Mouse (Mus musculus): ENCODE data around the gene Chst11.

Chst11 gene

DNA sequence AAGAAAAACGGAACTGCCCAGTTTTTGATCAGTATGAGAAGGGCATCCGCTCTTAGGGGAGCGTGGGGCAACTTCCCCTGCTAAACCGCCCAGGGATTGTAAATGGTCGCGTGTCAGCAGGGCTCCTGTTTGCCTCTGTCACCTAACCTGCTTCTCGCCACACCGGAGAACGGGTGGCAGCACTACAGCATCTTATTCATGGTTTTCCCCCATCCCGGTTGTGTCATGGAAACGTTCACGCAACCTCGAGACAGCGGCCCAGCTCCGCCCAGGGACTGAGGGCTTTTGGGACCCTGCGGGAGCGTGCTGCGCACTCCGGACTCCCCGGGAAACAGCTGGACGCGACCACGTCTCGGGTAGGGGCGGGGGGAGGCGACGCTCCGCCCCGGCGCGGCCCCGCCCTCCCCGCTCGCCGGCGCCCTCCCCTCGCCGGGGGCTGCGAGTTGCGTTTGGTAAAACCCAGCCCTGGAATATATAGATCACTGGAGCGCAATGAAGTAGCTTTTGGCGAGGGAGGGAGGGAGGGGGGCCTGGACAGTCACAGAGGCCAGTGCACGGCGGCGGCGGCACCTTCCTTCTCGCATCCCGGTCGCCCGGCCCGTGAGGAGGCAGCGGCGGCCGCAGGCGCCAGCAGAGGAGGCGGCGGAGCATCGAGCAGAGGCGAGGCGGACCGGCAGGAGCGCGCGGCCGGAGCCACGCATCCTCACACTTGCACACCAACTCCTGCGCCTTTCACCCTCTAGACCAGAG lies at the start of gene Chst11:
Gene Chst11, plus strand, starts transcription at position 549 of the 750 bp plus-strand sequence.
- DNase-seq = peak; percentile 79

DNA sequence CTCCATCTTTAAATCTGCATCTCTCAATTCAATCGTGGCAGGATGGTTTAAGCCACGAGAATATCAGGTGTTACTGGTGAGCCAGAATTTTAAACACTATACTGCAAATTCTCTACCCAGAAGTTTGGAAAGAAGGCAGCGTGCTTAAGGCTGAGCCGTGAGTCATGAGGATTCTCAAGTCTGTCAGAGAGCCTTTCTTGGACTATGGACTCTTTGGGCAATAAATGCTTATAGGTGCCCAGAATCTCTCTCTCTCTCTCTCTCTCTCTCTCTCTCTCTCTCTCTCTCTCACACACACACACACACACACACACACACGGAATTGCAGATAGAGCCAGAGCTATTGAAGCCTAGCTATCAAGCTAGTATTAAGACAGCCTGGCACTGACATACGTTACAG lies 49.5 kb upstream of the Chst11 start:
- no peak for DNase-seq

DNA sequence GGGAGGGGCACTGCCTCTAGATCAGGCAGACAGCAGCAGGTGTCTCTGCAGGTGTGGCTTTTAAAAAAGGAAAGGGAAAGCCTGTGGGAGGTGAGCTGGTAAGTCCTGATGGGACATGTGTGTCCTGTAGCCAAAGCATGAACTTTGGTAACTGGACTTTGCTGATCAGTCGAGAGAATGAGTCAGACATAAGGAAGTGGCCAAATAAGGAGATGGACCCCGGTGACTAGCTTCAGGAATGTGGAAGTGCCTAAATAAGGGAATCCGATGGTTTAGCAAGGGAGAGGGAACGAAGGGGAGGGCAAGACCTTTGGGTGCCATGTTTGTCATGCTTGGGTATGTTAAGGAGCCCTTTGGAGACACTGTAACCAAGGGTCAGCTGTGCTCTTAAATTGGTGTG lies 31.9 kb upstream of the Chst11 start:
- no peak for DNase-seq

DNA sequence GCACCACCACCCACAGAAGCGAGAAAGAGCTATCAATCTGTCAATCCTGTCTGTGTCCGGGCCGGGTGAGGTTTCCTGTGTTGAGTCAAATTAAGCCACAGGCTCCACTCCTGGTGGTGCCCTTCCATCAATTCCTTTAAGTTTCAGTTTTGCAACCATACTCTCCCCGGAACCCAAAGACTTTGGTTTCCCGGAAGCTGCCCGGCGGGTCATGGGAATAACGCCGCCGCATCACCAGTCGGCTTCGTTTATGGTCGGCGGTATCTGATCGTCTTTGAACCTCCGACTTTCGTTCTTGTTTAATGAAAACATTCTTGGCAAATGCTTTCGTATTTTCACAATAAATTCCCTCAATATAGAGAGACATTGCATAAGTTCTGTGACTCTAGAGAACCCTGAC lies 30.2 kb upstream of the Chst11 start:
- no peak for DNase-seq

DNA sequence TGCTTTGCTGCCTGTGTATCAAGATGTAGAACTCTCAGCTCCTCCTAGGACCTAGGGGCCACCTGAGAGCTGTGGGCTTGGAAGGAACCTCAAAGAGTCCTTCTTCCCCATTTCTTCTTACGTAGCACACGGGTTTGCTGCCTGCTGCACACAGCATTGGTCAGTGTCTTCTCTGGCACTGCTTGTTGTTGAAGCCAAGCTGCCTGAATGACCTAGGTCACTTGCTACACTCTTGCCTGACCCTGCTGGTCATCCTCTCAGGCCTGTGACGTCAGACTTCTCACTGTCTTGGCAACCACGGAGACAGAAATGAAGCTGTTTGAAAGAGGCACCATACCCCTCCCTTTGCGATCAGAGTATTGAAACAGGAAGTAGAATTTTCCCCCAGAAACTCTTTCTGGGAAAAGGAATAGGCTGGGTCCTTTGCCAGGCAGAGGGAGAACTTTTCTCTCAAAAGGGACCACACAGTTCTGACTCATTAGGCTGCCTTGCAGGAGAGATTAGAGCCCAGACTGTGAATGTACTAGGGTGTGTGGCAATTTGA lies 27.0 kb upstream of the Chst11 start:
- no peak for DNase-seq

DNA sequence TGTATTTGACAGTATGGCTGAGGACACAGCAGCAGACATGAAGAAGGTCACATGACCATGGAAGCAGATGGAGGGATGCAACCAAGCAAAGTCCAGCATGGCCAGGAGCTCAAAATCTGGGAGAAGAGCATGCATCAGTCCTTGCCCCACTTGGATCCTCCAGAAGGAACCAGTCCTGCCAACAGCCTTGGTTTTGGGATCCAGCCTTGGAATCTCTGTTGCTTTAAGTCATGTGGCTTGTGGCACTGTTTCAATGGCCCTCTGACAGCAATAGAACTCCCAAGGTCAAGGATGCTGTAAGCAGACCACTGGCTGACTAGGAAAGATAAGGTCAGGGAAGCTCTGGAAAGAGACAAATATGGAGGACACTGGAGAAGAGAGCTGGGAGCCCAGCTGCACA lies 26.0 kb upstream of the Chst11 start:
- DNase-seq = no peak

DNA sequence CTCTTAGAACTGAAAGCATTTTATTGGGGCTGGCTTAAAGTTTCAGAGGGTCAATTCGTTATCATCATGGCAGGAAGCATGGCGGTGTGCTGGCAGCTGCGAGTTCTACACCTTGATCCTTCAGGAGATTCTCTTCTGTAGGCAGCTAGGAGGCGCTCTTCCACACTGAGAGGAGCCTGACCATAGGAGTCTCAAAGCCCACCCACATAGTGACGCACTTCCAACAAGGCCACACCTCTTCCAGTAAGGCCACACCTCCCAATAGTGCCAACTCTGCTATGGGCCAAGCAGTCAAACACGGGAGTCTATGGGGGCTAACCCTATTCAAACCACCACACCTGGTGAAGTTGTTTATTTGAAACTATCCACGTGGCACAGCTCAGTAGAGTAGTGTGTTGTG lies 24.0 kb upstream of the Chst11 start:
- peak; percentile 12 for DNase-seq

DNA sequence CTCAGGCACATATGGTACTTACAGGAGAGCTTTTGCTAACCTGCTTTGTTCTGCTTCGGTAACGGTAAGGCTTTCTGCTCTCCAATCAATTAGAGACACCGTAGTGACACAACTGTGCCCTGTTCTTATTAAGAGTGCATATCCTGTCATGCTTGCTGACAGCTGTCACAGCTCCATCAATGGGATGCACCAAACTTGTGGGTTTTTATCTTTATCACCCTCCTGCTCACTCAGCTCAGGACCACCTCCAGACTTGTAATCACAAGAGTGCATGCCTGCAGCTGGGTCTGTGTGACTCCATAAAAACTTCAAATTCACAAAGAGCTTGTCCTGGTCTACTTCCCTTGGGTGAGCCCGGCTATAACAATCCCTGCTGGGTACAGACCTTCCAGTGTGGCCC lies 23.3 kb upstream of the Chst11 start:
- DNase-seq = no peak

DNA sequence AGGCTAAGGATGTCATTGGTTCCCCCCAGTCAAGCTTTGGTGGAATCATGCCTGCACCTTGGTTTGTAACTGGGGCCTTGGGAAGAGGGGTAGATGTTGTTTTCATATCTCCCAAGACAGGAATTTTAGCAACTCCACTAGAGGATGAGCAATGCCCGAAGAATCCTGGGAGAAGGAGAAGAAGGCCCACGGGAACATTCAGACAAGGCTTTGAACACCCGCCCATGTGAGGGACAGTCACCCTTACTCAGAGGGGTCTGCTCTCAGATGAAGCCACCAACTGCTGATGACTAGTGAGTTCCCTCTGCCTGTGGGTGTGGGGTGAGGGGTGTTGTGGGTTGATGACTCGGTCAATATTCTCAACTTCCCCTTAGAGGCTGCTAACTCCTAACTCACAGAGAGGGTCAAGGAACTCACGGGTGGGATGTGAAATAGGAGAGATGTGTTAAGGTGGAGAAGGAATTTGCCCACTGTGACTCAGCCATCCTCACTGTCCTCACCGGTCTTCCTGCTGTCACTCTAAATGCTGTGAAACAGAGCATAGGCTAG lies 22.8 kb upstream of the Chst11 start:
- no peak for DNase-seq

DNA sequence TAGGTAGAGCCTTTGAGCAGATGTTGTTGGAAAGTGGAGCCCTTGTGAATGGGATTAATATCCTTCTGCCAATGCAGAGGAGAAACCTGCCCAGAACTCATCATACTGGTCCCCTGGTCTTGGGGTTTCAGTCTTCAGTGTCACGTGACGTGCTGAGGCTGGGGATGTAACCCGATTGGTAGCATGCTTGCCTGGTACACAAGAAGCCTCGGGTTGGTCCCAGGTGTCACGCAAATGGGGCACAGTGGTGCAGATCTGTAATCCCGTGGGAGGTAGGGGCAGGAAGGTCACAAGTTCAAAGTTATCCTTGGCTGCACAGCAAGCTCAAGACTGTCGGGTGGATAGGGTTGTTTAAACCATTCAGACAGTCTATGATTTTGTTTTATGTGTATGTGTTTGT lies 20.8 kb upstream of the Chst11 start:
- DNase-seq = no peak

DNA sequence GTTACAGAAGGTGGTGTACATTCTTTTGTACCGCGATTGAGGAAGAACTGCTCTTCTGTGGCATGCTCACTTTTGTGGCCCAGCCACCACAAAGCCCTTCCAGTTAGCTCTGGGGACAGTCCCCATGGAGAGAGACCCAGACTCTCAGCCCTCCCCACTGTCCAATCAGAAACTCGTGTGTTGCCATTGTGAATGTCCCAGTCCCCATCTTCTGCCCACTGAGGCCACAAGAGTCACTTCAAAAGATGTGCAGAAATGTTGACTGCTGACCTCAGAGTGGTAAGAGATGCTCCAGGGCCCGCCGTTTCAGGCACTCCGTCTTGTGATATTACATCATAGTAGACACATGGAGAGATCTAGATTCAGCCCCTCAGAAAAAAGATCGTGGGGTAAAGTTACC lies 18.6 kb upstream of the Chst11 start:
- DNase-seq = no peak

DNA sequence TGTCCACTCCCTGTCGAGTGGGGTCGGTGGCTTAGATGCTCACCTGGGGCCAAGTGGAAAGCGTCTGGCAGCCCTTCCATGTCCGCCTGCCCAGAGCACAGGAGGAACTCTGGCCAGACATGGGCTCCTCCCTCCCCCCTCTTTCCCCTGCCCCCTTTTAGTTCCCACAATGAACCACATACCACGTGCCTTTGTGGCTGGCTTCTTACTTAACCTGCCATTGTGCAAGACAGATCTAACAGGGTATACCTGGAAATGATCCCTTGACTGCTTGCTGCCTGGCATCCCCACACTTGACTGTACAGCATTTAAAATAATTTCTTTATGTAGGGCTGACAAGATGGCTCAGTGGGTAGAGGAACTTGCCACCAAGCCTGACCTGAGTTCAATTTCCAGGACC lies 15.7 kb upstream of the Chst11 start:
- no peak for DNase-seq

DNA sequence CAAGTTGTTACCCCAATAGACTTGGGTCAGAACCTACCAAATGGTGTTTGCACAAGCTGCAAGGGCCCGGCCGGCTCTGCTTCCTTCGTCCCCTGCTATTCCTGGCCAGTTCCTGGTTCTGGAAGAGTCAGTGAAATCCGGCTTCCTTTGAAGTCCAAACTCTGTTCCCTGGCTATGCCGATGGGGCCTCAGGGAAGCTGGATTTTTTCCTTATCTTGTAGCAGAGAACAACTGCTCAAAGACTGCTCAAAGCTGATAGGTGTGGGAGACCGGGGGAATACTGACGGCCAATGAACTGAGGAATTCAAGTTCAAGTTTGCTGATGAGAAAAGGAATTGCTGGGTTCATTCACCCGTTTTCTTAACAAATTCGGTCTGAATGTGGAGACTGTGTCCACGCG lies 13.7 kb upstream of the Chst11 start:
- DNase-seq = no peak

DNA sequence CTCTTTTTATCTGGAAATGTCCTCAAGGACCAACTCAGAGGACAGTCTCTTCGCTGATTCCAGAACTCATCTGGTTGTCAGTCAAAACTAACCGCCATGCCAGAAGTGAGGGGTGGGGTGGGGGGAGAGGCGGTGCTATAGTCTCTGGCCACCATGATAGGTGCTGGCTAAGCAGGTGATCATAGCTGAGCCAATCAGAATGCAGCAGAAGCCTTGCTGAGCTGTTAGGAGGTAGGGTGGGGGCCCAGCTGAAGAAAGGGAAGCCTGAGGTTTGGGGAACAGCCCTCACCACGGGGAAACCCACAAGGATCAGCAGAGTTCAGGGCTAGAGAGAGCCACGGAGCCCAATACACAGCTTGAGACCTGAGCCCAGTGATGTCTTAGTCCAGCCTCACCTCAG lies 11.1 kb upstream of the Chst11 start:
- DNase-seq = peak; percentile 23

DNA sequence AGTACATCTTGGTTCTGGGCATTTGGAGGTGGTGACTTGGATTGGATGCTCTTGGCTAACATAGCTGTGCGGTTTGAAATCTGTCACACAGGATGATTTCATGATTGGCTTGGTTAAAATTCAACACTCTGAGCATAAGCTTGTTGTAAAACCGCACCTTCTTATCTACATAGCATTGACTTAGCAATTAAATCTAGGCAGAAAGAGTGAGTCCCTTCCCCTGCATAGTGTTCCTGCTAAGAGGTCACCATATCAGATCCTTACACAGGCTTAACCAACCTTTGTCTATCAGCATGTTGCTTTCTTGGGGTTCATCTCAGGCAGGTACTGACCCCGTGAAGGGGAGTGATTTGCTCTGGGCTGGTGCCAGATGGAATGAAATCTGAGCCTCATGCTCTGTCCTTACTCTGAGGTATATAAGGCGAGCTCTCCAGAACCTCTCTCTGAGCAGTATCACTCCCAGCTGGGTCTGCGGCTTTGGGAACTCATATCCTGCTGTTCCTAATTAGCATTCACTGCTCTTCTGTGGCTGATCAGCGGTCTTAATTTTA lies 10.6 kb upstream of the Chst11 start:
- DNase-seq = no peak

DNA sequence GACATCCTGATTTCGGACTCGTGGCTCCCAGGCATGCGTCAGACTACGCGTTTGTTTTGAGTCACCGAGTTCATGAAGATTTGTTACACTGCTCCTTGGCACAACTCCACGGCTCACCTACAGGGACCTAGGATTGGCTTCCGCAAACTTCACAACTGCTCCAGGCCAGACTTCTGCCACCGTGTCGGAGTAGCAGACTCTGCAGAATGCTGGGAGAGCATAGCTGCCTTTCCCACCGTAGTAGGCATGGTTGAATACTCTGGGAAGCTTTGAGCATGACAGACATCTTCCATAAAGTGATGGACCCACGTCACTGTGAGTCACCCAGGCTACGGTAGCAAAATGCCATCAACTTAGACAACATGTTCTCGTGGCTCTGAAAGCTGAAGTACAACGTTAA lies 9.5 kb upstream of the Chst11 start:
- no peak for DNase-seq

DNA sequence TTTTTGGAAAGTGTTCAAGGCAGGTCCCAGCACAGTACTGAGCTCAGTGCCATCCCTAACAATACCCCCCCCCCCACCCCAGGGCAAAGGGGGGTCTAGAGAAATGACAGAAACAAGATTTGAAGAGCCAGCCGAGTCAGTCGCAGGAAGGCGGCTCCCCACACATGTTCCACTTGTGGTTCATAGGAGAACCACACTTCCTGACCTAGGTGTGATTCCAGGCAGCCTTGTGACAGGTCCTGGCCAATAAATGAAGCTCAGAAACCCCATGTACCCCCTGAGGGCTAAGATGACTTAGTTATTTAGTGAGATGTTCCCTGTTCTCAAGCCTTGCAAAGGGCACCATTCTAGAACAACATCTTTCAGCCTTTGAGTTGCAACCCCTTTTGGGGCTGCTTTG lies 3.0 kb upstream of the Chst11 start:
- peak; percentile 12 for DNase-seq

DNA sequence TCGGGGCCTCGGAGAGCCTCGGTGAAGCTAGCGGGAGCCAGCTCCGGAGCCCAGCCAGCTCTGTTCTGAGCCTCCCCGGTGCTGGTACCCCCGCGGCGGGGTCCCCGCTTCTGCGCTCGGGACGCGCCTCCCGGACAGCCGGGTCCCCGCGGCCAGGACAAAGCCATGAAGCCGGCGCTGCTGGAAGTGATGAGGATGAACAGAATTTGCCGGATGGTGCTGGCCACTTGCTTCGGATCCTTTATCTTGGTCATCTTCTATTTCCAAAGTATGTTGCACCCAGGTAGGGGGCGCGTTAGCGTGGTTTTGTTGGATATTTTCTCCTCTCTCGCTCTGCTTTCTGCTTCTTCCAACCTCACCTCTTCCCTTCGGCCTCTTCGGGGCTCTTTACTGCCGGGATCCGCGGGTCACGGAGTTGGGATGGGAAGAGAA lies 418 bp downstream of the Chst11 start:
- peak; percentile 68 for DNase-seq

DNA sequence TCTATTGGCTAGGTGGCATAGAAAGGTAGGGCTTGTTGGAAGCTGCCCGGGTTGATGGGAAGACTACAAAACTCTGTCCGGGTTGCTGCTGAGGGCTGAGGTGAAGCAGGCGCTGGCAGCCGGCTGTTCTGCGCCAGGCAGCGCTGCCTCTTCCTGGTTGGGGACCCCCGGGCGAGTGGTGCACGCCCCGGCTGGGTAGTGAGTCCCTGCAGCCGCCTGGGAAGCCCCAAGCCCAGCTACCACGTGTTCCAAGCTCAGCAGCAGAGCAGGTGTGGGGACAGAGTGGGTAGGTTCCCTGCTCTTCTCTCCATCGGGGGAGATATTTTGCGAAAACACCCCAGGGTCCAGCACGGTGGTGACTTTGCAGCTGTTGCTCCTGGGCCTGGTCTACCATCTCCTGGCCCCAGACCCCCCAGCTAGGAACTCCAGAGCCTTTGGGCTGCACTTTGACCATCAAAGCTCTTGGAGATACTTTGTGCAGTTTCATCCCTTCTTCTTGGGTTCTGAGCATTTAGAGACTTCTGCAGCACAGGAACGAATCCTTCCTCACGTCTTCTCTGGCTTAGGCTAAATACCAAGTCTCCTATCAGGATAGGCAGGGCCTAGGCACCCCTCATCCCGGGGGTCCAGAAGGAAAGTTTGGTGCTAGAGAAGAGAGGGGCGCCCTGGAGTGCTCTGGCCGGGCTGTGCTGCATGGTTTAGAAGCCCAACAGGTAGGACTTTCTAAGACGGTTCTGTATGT lies 1.1 kb downstream of the Chst11 start:
- peak; percentile 63 for DNase-seq

DNA sequence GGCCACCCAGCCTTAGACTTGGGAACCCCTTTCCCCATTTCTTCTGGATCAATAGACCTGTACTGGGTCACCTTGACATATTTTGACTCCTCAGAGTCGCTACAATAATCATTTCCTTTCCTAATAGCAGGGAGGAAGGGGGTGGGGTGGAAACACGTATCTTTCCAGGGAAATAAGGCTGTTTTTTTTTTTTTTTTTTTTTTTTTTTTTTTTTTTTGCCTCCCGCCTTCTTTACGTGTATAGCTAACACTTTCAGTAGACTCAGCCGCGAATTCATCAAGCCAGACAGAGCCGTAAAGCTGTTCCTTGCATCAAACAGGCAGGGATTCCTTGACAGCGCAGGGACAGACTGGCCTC lies 1.7 kb downstream of the Chst11 start:
- no peak for DNase-seq

DNA sequence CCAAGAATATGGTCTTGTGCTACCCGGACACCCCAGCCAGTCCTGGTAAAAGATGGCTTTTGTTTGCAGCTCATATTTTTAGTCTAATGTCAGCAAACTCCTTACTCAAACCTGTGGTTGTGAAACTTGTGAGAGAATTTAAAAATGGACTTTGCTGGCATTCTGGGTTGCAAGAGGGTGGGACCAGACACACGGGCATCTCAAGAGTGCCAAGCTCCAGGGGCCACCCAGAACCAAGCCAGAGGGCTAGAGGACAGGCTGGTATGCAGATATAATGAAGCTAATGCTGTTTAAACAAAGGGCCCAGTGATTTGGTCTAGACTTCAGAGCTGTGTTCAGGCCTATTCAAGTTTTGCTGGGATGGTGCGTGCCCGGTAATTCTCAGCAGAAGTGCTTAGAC lies 2.1 kb downstream of the Chst11 start:
- no peak for DNase-seq

DNA sequence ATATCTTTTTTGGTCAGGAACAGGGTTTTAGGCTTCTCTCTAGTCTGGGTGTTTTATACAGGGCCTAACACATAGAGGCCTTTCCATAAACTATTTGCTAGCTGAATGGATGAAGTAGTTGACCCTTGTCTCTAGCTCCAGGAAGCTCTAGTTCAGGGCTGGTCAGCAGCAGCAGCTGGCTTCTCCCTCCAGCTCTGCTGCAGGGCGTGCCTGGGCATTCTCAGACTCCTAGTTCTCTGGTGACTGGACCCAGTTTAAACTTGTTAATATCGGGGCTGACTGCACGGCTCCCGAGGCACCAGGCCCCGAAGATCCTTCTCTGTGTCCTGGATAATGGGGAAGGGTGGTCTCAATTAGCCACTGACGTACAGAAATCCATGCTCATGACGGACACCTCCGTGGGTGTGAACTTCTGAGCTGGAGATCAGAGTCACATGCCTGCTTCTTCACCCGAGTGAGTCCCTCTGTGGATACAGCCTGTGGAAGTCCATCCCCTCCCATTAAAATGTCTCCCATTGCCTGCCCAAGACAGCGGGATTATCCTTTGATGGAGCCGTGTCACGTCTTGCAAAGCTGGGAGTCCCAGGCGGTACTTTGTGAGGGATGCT lies 4.2 kb downstream of the Chst11 start:
- DNase-seq = no peak

DNA sequence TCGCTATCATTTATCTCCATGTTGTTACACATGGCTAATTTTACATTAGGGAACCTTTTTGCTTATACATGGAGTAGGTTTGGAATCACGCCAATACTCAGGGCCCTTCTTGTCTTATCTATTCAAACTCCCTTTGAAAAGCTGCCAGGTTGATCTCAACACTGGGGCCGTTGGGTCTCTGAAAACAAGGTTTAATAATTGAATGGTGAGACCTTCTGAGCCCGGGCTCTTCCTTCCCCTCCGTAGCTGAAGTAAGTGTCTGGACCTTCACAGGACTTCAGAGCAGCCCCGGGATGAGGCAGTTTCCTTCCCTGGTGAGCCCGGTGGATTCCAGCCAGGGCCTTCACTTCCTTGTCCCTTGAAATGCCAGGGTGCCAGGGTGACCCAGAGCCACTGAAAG lies 5.6 kb downstream of the Chst11 start:
- DNase-seq = no peak

Measured in thymus, postnatal 25 days (tissue).